Mouse (Mus musculus): Measurements from ENCODE around the gene Fcmr.

The Fcmr gene

GRCm38 (mm10) chr1:130864238-130864637 is 1.2 kb upstream of the Fcmr start:
- DNase-seq (ENCODE audit: low spot score in 2 of 2) = no peak

GRCm38 (mm10) chr1:130864741-130865140 is 728 bp upstream of the Fcmr start:
- DNase-seq (ENCODE audit: low spot score in 2 of 2) = no peak

GRCm38 (mm10) chr1:130872912-130873311 is 7.4 kb downstream of the Fcmr start:
- DNase-seq (ENCODE audit: low spot score in 2 of 2) = no peak

- peak in 1 of 2 experiments; percentile 29 for DNase-seq (ENCODE audit: low spot score in 2 of 2)
These were observed 9.7 kb downstream of the Fcmr start for GRCm38 (mm10) chr1:130875139-130875538.

- no peak for DNase-seq (ENCODE audit: low spot score in 2 of 2)
These were observed 10.4 kb downstream of the Fcmr start for GRCm38 (mm10) chr1:130875910-130876309.

GRCm38 (mm10) chr1:130876931-130877509 is 11.6 kb downstream of the Fcmr start:
- DNase-seq (ENCODE audit: low spot score in 2 of 2) = peak in 1 of 2 experiments; percentile 52

GRCm38 (mm10) chr1:130877889-130878614 is 12.6 kb downstream of the Fcmr start:
- peak in 1 of 2 experiments; percentile 16 for DNase-seq (ENCODE audit: low spot score in 2 of 2)

GRCm38 (mm10) chr1:130879927-130880326 is 14.5 kb downstream of the Fcmr start:
- DNase-seq (ENCODE audit: low spot score in 2 of 2) = no peak

GRCm38 (mm10) chr1:130883146-130883545 is 17.7 kb downstream of the Fcmr start:
- no peak for DNase-seq (ENCODE audit: low spot score in 2 of 2)

GRCm38 (mm10) chr1:130887354-130887753 is 21.9 kb downstream of the Fcmr start, which contains the start of gene Il24:
Gene Il24, minus strand, starts transcription at chr1:130887454.
- DNase-seq (ENCODE audit: low spot score in 2 of 2) = no peak

GRCm38 (mm10) chr1:130892446-130892845 is 27.0 kb downstream of the Fcmr start:
- no peak for DNase-seq (ENCODE audit: low spot score in 2 of 2)

GRCm38 (mm10) chr1:130893329-130894040 is 28.0 kb downstream of the Fcmr start:
- DNase-seq (ENCODE audit: low spot score in 2 of 2) = no peak

- no peak for DNase-seq (ENCODE audit: low spot score in 2 of 2)
These were observed 29.0 kb downstream of the Fcmr start for GRCm38 (mm10) chr1:130894468-130894867.

GRCm38 (mm10) chr1:130902505-130902904 is 37.0 kb downstream of the Fcmr start:
- no peak for DNase-seq (ENCODE audit: low spot score in 2 of 2)

GRCm38 (mm10) chr1:130911401-130912010 is 46.0 kb downstream of the Fcmr start, which contains the start of gene Il20:
Gene Il20, minus strand, starts transcription at chr1:130911451.
- no peak for DNase-seq (ENCODE audit: low spot score in 2 of 2)

GRCm38 (mm10) chr1:130918323-130918980 is 53.0 kb downstream of the Fcmr start:
- DNase-seq (ENCODE audit: low spot score in 2 of 2) = no peak

GRCm38 (mm10) chr1:130926484-130926883 is 61.0 kb downstream of the Fcmr start:
- DNase-seq (ENCODE audit: low spot score in 2 of 2) = no peak

All from cerebellum, postnatal 4 days (tissue).